Mouse (Mus musculus): Measurements from ENCODE around the gene Dapk2. TPM values are rescaled to one million over a fixed set of nuclear protein-coding genes. Genes with fewer than 3 reads are reported as not detected.

Gene Dapk2
- polyA plus RNA-seq, 1 experiment from 2014 or later, result 5.9 TPM

DNA sequence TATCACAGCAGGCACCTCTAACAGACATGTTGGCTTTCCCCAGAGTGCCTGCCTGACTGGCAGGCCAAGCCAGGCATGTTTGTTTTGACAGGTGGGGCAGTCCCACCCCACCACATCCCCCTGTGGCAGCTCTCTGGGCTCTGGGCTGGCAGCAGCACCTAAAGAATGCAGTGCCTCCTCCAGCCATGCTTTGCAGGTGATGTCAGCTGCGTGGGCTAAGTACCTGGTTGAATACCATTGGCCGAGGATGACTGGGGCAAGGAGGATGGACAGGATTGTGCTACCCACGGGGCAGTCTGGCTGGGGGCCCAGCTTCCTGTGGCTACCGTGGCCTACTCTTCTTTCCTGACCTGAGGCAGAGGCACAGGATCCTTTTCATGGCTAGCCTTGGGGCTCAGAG lies 82.5 kb downstream of the Dapk2 start:
- WGBS, result 32% methylated on average over 4 of the region's 4 CpGs
- Histone ChIP-seq H3K9ac (no peak overlapping the region), H3K36me3 (ENCODE audit: insufficient read depth) (no peaks in the 10 kb centered on the region), H3K27ac (ENCODE audit: low read depth) (no peak overlapping the region), H3K4me2 (no peak overlapping the region), H3K4me1 (ENCODE audit: insufficient read depth) (0 out of 2 replicates have a peak, but pooled peaks cover 5% of the 10 kb centered on the region), H3K9me3 (ENCODE audit: low read depth, low read length) (no peaks in the 10 kb centered on the region), H3K27me3 (ENCODE audit: insufficient read depth, low read length) (no peaks in the 10 kb centered on the region), H3K4me3 (ENCODE audit: low read depth, low read length) (no peak overlapping the region)
- peak; percentile 24 for DNase-seq
- ATAC-seq (ENCODE audit: insufficient read depth), result 0 out of 2 replicates have a peak, but pooled peaks have one; percentile 50
- no peak for TF ChIP-seq CTCF (IDR thresholded peaks at IDR 0.05; ENCODE audit: low read depth)

DNA sequence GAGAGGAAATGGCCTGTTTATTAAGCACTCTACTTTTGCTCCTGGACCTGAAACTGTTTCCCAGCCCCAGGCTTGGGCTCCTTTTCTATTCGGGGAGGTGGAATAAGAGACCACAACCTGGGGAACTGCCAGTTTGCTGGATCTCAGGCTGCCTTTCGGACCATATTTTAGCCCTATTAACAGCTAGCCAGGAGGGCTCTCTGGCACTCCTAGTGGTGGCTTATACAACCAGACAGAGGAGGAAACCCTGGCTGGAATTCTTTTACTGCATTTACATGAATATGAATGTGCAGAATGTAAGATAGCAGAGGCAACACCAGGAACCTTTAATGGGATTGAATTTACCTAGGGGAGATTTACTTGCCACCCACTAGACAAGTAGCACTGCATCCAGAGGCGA lies 83.0 kb downstream of the Dapk2 start:
- H3K27me3 ChIP-seq (ENCODE audit: insufficient read depth, low read length), result no peaks in the 10 kb centered on the region
- H3K4me2 ChIP-seq, result no peak overlapping the region
- no peaks in the 10 kb centered on the region for H3K9me3 ChIP-seq (ENCODE audit: low read depth, low read length)
- H3K4me3 ChIP-seq (ENCODE audit: low read depth, low read length), result no peak overlapping the region
- 0 out of 2 replicates have a peak, but pooled peaks cover 5% of the 10 kb centered on the region for H3K4me1 ChIP-seq (ENCODE audit: insufficient read depth)
- TF ChIP-seq CTCF (IDR thresholded peaks at IDR 0.05; ENCODE audit: low read depth), result peak; percentile 82
- DNase-seq (peak; percentile 82), ATAC-seq (ENCODE audit: insufficient read depth) (peak; percentile 57; the same call in 1 of the 2 replicates)
- H3K9ac ChIP-seq, result no peak overlapping the region
- WGBS, result 48% methylated on average over 3 of the region's 3 CpGs
- no peaks in the 10 kb centered on the region for H3K36me3 ChIP-seq (ENCODE audit: insufficient read depth)
- no peak overlapping the region for H3K27ac ChIP-seq (ENCODE audit: low read depth)

- Histone ChIP-seq H3K36me3 (ENCODE audit: insufficient read depth) (no peaks in the 10 kb centered on the region), H3K4me2 (no peak overlapping the region), H3K27ac (ENCODE audit: low read depth) (no peak overlapping the region), H3K4me3 (ENCODE audit: low read depth, low read length) (no peak overlapping the region), H3K9me3 (ENCODE audit: low read depth, low read length) (no peaks in the 10 kb centered on the region), H3K9ac (no peak overlapping the region), H3K27me3 (ENCODE audit: insufficient read depth, low read length) (no peaks in the 10 kb centered on the region), H3K4me1 (ENCODE audit: insufficient read depth) (0 out of 2 replicates have a peak, but pooled peaks cover 5% of the 10 kb centered on the region)
- WGBS, result 41% methylated on average over 4 of the region's 4 CpGs
- TF ChIP-seq CTCF (IDR thresholded peaks at IDR 0.05; ENCODE audit: low read depth), result no peak
- ATAC-seq (ENCODE audit: insufficient read depth) (peak; percentile 7; the same call in 1 of the 2 replicates), DNase-seq (peak; percentile 24)
Measured at GRCm38 (mm10) chr9:66241722-66242121, 83.7 kb downstream of the Dapk2 start.

GRCm38 (mm10) chr9:66243240-66243639 lies 85.2 kb downstream of the Dapk2 start:
- no peak overlapping the region for H3K27ac ChIP-seq (ENCODE audit: low read depth)
- H3K4me1 ChIP-seq (ENCODE audit: insufficient read depth), result 0 out of 2 replicates have a peak, but pooled peaks cover 5% of the 10 kb centered on the region
- H3K36me3 ChIP-seq (ENCODE audit: insufficient read depth), result no peaks in the 10 kb centered on the region
- no peak overlapping the region for H3K4me2 ChIP-seq
- DNase-seq (peak; percentile 32), ATAC-seq (ENCODE audit: insufficient read depth) (no peak)
- H3K9me3 ChIP-seq (ENCODE audit: low read depth, low read length), result no peaks in the 10 kb centered on the region
- H3K27me3 ChIP-seq (ENCODE audit: insufficient read depth, low read length), result no peaks in the 10 kb centered on the region
- no peak for TF ChIP-seq CTCF (IDR thresholded peaks at IDR 0.05; ENCODE audit: low read depth)
- WGBS, result 51% methylated on average over 4 of the region's 4 CpGs
- H3K9ac ChIP-seq, result no peak overlapping the region
- H3K4me3 ChIP-seq (ENCODE audit: low read depth, low read length), result no peak overlapping the region

GRCm38 (mm10) chr9:66244079-66244478 lies 86.1 kb downstream of the Dapk2 start:
- no peak for ATAC-seq (ENCODE audit: insufficient read depth)
- H3K9ac ChIP-seq, result no peak overlapping the region
- H3K9me3 ChIP-seq (ENCODE audit: low read depth, low read length), result no peaks in the 10 kb centered on the region
- H3K27me3 ChIP-seq (ENCODE audit: insufficient read depth, low read length), result no peaks in the 10 kb centered on the region
- no peak for TF ChIP-seq CTCF (IDR thresholded peaks at IDR 0.05; ENCODE audit: low read depth)
- DNase-seq, result no peak
- H3K4me2 ChIP-seq, result no peak overlapping the region
- 91% methylated on average over 5 of the region's 5 CpGs for WGBS
- no peak overlapping the region for H3K27ac ChIP-seq (ENCODE audit: low read depth)
- H3K4me3 ChIP-seq (ENCODE audit: low read depth, low read length), result no peak overlapping the region
- H3K4me1 ChIP-seq (ENCODE audit: insufficient read depth), result 0 out of 2 replicates have a peak, but pooled peaks cover 5% of the 10 kb centered on the region
- H3K36me3 ChIP-seq (ENCODE audit: insufficient read depth), result no peaks in the 10 kb centered on the region

DNA sequence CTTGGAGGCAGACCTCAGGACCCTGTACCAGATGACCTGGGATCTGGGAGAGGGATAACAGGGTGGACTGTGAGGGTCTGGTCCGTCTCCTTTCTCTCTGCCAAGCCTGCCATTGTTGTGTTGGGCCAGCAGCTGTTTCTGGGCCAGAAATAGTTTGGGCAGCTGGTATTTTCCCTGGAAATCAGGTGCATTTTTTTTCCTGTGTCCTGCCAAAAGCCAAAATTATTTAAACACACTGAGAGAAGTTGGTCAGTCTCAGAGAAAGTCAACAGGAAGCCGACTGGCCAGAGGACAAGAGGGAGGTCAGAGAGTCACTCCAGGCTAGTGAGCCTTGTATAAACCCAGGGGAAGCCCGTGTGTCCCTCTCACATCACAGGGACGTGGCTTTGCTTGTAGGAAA lies 87.7 kb downstream of the Dapk2 start:
- Histone ChIP-seq H3K9ac (no peak overlapping the region), H3K4me2 (no peak overlapping the region), H3K27ac (ENCODE audit: low read depth) (no peak overlapping the region), H3K9me3 (ENCODE audit: low read depth, low read length) (no peaks in the 10 kb centered on the region), H3K36me3 (ENCODE audit: insufficient read depth) (no peaks in the 10 kb centered on the region), H3K4me3 (ENCODE audit: low read depth, low read length) (no peak overlapping the region), H3K4me1 (ENCODE audit: insufficient read depth) (0 out of 2 replicates have a peak, but pooled peaks cover 5% of the 10 kb centered on the region), H3K27me3 (ENCODE audit: insufficient read depth, low read length) (no peaks in the 10 kb centered on the region)
- DNase-seq, result no peak
- no peak for TF ChIP-seq CTCF (IDR thresholded peaks at IDR 0.05; ENCODE audit: low read depth)
- 31% methylated on average over 4 of the region's 4 CpGs for WGBS
- no peak for ATAC-seq (ENCODE audit: insufficient read depth)

- no peak for TF ChIP-seq CTCF (IDR thresholded peaks at IDR 0.05; ENCODE audit: low read depth)
- DNase-seq (peak; percentile 77), ATAC-seq (ENCODE audit: insufficient read depth) (peak; percentile 41; the same call in 1 of the 2 replicates)
- Histone ChIP-seq H3K27me3 (ENCODE audit: insufficient read depth, low read length) (no peaks in the 10 kb centered on the region), H3K4me1 (ENCODE audit: insufficient read depth) (no peaks in the 10 kb centered on the region), H3K4me3 (ENCODE audit: low read depth, low read length) (no peak overlapping the region), H3K9ac (no peak overlapping the region), H3K4me2 (no peak overlapping the region), H3K27ac (ENCODE audit: low read depth) (no peak overlapping the region), H3K9me3 (ENCODE audit: low read depth, low read length) (no peaks in the 10 kb centered on the region), H3K36me3 (ENCODE audit: insufficient read depth) (no peaks in the 10 kb centered on the region)
- 59% methylated on average over 6 of the region's 6 CpGs for WGBS
Measured at GRCm38 (mm10) chr9:66249281-66249680, 91.3 kb downstream of the Dapk2 start.

Data from lung, embryonic 14.5 days (tissue).